Mouse (Mus musculus) retina, postnatal 1 day (tissue): ENCODE results near the gene Cacnb4.

Experiments used
- DNase-seq: peaks from one replicate; pipeline ENCODE4 v3.0.0-alpha.2; 2012

The Cacnb4 gene

DNA sequence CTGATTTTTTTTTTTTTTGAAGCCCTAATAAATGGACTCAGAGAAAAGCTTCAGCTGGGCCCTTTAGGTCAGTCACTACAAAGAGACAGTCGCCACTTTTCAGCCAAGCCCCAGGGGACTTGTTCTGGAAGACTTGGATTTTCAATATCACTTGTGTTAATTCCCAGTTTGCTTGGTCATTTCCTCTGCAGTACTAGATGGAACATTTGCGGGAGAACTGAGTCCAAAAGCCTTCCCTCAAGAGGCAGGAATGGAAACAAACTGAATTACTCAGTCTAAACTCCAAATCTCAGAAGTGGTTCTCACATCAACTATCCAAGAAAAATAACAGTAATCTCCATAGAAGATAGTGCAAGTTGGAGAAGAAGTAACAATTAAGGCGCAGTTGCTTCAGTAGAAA is 109.2 kb downstream of the Cacnb4 start:
- DNase-seq, result no peak

DNA sequence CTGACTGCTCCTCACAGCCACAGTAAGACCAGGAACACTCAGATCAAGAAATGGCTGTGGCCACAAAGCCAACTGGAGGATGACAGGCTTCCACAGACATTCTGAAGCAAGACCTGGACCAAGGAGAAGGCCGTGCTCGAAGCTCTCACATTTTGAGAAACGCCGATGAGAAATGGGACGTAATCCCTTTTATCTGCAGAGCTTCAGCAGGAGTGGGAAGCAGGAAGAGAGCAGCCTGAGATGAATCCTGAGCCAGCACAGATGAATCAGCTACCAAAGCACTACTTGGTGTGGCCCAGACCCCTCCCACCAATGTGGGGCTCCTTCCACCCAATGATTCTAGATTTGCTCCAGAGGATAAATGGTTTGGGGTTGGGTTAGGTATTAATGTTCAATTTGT is 113.4 kb downstream of the Cacnb4 start:
- no peak for DNase-seq

DNA sequence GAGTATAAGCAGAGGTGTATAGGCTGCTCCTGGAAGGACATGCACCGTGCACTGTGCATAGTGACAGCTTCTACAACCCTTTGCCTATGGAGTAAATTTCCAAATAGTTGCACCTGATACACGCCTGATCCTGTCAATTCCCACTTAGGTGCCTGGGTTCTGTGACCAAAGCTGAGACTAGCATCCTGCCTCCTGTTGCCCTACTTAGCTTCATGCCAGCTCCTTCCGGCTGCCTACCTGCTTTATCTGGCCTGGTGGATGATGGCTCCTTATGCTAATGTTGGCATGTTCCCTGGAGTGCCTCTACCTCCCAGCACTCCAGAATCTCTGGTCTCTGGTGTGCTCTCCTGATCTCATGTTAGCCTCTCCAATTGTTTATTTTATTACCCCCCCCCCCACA is 114.3 kb downstream of the Cacnb4 start:
- DNase-seq, result no peak

DNA sequence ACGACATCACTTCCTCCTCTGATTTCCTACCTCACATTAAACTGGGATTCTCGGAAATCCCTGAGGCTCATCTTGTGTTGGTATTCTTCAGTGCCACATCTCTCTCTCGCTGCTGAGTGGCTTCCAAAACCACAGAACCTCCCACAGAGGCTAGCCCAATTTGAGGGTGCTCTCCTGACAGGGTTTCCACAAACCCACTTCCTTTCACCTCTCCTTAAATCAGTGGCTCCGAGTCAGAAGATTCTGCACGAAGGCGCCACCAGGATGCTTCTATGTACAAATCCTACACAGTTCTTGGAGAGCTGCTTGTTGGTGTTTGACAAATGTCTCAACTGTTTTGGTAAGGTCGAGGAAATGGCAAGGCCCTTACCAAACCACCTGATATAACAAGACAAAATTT is 115.5 kb downstream of the Cacnb4 start:
- DNase-seq, result no peak

DNA sequence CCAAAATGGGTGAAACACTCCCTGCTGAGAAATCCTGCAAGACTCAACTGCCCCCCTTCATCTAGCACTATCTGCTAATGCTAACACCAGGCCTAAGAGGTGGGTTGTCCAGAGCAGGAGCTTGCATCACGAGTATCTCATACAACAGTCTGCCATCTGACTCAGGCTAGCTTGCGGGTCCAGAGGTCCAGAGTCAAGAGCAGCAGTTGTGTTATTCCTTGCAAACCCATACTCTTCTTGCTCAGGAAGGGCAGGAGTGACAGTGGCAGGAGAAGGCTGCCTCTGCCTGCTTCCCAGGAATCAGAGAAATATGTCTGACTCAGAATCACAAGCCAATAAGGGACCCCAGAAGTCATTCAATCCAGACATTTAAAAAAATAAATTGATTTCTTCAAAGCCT is 116.4 kb downstream of the Cacnb4 start:
- DNase-seq, result no peak

DNA sequence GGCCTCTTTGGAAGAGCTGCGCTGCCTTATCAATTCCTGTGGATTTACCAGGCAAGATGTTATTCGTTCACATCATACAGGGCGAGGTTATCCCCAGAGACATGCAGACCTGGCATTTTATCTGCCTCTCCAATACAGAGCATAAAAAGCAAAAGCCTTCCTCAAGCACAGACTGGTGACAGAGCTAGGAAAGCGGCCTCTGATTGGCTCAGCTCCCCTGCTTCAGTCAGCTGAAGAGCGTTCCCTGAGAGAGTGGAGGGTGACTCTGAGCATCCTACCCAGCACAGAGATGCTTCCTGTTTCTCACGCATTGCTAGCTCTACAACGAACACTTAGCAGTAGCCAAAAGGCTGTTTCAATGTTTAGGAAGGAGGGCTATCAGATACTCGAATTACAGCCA is 118.2 kb downstream of the Cacnb4 start:
- peak; percentile 58 for DNase-seq

DNA sequence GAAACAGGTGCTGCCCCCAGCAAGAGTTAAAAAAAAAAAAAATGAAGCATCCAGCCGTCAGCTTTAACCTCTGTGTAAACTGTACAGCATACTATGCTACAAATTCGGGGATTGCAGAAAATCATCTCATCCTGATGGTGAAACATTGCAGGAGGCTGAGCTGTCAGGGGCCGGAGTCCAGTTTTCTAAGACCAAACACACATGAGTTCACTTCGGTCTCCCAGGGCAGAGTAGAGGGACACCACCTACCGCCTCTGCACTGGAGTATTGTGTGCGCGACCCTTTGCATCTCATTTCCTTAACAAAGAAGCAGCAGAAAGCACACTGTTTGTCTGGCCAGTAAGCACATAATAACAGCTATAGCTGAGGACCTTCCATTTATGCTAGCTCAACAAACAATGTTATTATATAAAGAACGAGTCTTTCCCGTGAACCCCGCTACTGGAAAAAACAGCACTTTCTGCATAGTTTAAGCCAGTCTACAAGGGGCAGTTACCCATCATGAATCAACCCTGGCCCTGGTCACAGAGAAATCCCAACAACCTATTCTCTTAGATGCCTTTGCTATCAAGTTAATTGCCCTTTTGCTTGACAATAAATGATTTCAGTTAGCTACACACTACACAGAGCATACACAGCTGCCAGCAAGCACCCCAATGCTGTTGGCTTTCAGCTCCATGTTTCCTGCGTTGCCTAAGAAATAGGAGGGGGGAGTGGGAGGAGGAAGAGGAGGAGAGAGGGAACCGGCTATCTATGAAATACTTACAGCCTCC is 118.9 kb downstream of the Cacnb4 start:
- DNase-seq, result peak; percentile 18

DNA sequence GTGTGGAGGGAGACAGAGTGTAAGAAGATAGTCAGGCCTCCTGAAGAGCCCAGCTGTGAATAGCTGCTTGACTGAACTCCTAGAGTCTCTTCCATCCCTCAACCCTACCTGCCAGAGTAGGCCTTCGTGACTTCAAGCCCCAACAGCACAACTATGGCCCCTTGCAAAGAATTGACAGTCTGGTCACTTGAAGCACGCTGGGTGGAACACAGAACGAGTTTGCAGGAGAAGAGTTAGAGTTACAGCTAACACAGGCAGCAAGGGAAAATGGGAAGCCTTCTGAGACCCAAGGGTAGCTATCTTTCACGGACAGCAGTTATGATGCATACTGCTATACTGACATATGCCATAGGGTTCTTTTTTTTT is 119.7 kb downstream of the Cacnb4 start:
- DNase-seq, result no peak

DNA sequence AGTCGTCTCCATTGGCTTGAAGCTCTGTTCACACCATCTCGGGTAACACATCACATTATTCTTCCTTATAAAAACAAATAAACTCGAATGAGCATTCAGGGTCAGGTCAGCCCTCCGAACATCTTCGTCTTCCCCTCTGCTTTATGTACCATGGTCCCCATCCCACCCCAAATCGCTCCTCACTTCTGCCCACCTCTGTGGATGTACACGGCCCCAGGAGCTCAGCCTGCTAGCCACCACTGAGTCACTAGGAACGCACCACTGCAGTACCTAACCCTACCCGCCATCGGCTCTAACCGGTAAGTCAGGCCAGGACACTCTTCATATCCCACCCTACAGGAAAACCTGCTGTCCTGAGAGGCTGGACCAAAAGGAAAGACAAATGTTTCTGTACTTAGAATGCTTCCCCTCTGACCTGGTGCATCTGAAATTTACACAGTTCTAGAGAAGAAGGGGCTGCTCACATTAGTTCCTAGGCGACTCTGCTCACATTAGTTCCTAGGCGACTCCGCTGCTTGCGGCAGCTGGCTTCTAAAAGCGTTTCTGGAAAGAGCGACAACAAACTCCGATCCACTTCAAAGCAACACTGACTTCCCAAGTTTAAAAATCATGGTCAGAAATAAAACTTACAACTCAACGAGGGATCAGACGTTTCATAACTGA is 120.2 kb downstream of the Cacnb4 start:
- DNase-seq, result no peak

DNA sequence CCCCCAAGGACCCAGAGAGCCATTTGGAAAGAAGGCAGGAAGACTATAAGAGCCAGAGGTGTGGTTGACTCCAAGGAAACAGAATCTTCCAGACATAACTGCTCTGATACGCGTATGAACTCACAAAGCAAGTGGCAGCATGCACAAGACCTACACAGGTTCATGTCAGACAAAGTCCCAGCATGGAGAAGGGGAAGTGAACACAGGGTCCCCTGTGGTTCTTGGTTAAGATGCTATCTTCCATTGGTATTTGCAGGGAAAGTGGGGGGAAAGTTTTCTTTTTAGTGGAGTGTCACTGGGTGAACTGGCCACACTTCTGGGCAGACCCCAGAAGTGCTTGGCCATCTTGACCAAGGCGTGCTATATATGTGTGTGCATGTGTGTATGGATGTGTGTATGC is 128.2 kb downstream of the Cacnb4 start:
- DNase-seq, result no peak

DNA sequence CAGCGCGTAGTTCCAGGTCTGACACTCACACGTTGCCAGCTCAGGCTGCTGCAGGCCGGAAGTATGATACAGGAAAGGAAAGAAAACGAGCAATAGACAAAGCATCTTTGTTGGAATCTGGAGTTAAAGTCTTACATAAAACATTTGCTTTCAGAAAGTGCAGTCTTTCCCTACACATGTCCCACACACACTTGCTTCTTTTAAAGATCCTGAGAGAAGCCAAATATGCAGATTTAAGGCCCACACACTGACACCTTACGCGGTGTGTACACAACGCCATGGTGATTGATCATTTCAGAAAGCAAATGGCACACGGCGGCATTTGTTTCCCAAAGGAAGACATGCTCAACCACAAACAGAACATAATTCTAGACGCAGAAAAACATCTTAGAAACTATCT is 129.3 kb downstream of the Cacnb4 start:
- DNase-seq, result no peak

DNA sequence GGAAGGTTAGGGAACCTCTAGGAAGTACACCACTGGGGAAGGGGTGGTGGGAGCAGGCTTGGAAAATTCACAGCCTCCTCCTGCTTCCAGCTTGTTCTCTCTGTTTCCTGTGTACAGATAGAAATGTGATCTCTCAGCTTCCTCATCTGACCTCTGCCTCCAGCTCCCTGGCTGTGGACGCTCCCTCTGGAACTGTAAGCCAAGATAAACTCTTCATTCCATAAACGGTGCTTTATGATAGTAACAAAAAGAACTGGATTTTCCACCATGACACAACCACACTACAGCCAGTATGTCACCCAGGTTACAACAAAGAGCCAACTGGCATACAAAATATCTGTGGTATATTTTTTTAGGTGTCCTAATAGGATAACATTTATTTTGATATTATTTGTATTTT is 132.1 kb downstream of the Cacnb4 start:
- no peak for DNase-seq

DNA sequence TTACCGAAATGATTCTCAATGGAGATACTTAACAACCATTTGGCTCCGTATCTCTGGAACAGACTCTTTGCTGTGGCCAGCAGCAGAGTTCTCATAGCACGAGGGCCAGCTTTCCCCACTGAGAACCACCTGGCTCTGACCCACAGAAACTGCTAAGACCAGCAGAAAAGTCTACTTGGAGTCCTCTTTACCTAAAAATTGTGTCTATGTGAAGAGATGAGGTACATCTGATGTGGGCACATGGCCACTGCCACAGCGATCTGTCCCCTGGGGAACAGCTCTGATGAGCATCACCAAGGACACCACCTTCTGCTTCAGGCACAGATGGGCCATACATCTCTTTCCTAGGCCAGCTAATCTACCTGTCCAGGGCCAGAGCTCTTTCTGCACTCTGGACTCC is 135.6 kb downstream of the Cacnb4 start:
- DNase-seq, result no peak

DNA sequence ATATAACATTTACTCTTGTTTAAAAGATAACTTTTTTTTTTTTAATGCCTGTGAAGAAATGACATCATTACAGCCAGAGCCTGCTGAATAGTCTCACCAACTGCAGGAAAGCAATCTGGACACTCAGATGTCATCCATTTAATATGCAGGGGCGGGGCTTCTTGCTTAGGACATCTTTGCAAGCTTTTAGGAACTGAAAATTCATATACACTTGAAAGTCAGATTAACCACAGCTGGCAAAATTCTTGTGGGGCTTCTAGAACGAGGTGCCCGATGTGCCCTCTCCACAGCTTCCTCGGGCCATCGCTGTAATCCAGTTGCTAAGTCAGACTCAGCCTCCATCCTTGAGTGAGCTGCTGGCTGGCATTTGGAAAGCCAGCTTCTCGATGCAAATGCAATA is 137.3 kb downstream of the Cacnb4 start:
- no peak for DNase-seq

DNA sequence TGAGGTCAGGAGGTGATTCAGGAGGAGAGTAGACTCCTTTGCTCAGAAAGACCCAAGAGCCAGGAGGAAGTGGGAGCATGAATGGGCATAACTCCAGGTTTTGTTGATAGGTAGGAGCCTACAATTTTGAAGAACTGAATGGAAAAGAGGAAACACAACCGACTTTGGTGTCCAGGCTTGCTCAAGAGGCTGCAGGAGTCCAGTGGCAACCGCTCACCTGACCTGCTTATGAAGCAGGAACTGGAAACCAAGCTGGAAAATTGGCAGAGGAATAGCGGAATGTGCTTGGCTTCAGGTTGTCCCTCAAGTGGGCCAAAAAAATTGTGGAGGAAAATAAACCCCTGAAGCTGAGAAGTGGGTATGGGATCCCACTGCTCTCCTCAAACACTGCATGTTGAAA is 139.0 kb downstream of the Cacnb4 start:
- no peak for DNase-seq

DNA sequence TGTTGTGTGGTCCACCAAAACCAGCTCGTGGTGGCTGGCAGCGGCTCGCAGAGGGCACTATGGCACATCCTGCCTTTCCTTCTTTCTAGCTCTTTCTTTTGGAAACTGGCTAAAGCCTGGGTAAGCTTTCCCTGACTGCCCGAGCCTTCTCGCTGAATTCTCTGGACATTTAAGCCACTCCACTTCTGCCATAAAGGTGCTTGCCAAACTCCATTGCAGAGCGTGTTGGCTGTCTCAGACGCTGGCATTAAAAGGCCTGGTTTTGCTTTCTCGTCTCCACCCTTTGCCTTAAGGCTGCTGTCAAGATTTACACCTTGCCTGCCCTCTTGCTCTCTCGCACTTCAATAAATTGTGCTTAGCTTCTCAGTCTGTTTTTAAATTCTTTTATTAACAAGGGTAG is 139.5 kb downstream of the Cacnb4 start:
- no peak for DNase-seq

DNA sequence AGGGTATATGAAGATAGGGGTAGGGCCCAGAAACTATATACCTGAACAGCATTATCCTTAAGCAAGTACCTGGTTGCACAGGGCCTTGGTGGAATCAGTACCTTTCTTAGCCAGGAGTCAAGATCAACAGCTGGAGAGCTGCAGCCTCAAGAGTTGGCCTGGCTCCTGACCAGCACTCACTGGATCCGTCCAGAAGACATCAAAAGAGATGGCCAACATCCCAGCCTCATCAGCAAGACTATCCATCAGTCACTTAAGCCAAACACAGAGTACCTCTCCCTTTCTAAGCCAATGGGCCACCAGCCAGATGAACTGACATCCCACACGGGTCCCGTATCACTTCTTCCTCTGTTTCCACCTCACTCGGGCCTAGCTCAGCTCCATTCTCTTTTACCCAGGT is 140.1 kb downstream of the Cacnb4 start:
- DNase-seq, result no peak

DNA sequence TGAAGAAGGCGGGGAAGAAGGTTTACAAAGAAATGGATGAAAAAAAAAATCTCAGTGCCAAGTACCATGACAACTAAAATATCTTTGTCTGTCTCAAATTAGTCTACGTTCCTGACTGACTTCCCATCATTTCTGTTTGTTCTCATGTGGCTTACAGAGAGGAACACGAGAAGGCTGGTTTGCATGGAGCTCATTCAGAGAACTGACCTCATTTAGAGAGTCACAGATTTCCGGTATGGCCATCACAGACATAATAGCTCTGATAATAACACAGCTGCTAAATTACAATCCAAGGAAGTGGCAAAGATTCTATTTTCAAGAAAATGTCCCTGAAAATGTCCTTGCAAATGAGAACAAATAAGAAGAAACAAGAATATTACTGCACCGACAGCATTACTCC is 142.9 kb downstream of the Cacnb4 start:
- no peak for DNase-seq

DNA sequence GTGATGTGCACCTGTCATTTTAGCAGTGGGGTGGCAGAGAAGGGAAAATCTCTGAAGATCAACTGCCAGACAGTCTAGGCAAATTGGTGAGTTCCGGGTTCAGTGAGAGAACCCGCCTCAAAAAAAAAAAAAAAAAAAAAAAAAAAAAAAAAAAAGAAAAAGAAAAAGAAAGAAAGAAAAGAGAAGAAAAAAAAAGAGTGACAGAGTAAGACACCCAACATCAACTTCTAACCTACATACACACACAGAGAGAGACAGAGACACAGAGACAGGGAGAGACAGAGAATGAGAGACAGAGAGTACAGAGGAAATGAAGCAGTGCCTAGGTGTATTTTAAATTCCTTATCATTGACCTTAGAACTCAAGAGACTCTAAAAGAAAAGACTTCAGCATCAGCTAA is 146.1 kb downstream of the Cacnb4 start:
- DNase-seq, result no peak

DNA sequence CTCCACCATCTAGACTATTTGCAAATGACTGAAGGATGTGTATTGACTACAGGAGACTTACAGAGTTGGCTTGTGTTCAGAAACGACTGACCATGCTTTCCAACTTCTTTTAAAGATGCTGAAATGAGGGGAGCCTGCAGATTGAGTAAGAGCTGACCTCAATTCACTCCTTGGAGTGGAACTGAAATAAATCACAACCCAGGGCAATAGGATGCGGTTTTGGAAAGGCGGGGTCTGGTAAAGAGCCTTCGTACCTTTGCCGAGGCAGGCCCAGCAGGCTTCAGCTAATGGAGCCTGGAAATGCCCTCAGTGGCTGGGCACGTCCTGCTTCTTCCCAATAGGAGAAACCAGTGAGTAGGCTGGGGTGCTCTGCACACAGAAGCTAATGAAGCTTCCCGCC is 147.4 kb downstream of the Cacnb4 start:
- no peak for DNase-seq

DNA sequence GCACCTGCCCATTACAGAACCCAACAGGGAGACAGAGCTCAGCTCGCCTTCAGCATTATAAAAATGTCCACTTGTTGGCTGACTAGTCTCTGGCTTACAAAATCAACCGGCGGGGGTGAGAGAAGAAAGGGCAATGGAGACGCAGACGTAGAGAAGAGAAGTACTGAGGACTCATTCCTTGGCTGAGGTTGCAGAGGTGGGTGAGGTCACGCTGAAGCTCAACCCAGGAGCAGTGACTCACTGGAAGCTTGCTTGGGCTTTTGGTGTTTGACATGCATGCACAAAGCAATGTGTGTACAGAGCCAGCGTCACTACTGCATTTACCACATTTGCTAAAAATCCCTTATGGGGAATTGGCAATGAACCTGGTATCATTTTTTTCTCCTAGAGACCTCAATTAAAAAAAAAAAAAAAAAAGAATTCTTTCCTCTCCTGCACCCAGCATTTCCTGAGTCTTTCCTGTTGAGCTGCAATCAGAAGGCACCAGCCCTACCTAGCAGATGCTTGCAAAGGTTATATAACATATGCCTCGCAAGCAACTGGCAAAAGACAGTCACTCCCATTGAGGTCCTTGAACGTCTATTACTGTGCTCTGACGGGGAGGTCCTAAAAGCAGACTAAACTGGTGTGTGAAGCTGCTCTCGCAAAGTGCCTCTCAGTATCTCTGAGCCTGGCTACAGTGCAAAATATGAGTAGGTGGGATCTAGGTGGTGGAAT is 150.6 kb downstream of the Cacnb4 start:
- no peak for DNase-seq

DNA sequence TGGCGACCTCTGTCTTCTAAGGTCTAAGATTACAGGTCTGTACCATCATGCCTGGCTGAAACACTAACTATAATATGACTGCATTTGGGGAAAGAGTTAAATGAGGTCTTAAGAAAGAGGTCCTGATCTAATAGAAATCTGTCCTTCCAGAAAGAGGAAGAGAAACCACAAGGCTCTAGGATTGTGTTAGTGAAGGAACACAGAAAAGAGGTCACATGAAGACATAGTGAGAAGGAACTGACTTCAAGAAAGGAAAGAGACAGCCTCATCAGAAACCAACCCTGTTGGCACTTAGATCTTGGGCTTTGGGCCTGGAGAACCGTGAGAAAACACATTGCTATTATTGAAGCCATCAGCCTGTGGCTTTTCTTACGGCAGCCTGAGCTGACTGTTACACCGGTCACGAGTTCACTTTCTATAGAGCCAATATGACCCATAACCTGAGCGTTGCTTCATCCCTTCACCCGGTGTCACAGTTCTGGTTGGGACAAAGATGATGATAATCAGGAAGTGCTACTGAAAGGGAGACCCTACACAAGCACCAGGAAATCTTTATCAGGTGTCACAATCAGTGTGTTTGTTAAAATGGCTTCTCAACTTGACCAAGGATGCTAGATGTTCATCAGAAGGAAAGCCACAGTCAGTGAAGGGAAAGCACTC is 153.4 kb downstream of the Cacnb4 start:
- no peak for DNase-seq

DNA sequence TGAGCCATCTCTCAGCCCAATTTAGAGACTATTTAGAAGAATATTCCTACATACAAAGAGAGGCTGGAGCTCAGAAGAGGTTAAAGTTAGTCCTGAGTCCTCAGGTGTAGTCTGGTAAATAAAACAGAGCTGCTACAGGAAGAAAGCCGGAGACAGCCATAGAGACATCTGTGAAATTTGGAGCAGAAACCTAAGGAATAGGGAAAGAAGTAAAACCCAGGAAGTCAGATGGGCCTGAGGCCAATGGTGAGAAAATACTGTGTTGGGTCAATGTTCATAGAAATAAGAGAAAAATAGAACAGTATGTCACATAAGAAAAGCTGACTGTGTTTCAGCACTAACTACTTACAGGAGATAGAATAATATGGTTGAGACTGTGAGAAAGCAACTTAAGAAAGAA is 155.6 kb downstream of the Cacnb4 start:
- DNase-seq, result no peak

DNA sequence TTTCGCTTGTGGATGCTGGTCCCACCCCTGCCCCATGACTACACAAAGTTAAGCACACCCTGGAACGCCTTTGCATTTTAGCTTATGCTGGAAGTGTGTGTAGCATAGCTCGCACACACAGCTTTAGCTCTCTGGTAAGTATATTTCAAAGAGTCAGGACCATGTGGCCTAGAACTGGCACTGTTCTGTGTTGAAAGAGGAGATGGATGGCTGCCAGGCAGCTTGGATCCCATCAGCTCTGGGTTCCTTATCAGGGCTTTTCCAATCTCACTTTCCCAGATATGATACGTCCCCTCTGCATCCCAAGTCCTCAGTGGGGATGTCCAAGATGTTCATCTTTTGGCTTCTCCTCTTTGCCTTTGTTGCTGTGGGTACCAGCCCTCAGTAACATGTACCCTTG is 157.9 kb downstream of the Cacnb4 start:
- no peak for DNase-seq
